Mouse (Mus musculus) Patski (cell line): ENCODE measurements around the gene Fgfr2. TPM values are rescaled to one million over a fixed set of nuclear protein-coding genes. Genes with fewer than 3 reads are reported as not detected.

ENCODE experiments used
- ATAC-seq: fragments of 100-300 bp; one replicate; pipeline ENCODE4 v1.8.0; 2021
- CTCF ChIA-PET: fragments of 350-600 bp; sonication (Branson Sonifier 250); formaldehyde crosslinking; loops from one replicate; lab custom pipeline; 2022; ENCODE audit warnings: inconsistent platforms; lab: Charles Lee
- POLR2A ChIA-PET: fragments of 350-600 bp; sonication (Branson Sonifier 250); formaldehyde crosslinking; loops from one replicate; lab custom pipeline; 2022; ENCODE audit warnings: antibody characterized with exemption, inconsistent platforms; lab: Charles Lee
- DNase-seq: peaks from one replicate; pipeline ENCODE4 v3.0.0-alpha.2; 2011; ENCODE audit warnings: low read depth, low spot score
- H3K27me3 ChIP-seq: fragments of 371-371 bp; one replicate; pipeline ENCODE4 v1.5.1; 2021
- CTCF ChIP-seq: fragments of 100-300 bp; IDR thresholded peaks from one replicate; pipeline ENCODE4 v1.5.1; 2021
- in situ Hi-C: fragments of 300-500 bp; cut with MboI; formaldehyde crosslinking; loops from 3 replicates; pipeline ENCODE4 v1.11.1; 2018; ENCODE audit warnings: low pct_unique_long_range_greater_than_20kb, mixed read lengths
- polyA plus RNA-seq: library from polyadenylated mRNA; unstranded; gene quantifications from one replicate; pipeline ENCODE4 v1.2.3, GENCODE M21; 2021

Gene Fgfr2
- polyA plus RNA-seq, 1 experiment from 2014 or later: 48.8 TPM

DNA sequence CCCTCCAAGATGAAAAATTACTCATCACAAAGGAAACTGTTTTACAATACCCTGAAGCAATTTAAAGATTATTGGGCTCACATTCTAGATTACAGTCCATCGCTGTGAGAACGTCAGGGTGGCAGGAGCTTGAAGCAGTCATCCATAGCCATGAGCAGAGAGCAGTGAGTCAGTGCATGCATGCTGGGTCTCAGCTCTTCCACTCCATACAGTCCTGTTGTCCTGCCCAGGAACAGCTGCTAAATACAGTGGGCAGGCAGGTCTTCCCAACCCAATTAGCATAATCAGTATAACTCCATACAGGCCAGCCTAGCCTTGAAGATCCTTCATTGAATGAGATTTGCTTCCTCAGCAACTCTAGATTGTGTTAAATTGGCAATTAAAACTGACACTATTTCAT is 147.1 kb downstream of the Fgfr2 start:
- in situ Hi-C loops: no loop called here

DNA sequence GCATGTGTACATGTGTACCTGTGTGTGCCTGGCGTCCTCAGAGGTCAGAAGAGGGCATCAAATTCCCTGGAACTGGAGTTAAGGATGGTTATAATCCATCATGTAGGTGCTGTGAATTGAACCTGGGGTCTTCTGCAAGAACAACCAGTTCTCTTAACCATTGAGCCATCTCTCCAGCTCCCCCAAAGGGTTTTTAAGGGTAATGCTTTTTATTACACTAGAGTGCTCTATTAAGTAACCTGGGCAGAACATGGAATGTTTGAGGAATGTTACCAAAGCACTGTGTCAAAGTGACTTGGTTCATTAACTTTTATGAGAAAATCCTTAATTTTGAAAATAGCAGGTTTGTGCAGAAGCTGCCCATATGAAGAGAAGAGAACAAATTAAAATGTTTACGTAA is 151.1 kb downstream of the Fgfr2 start:
- CTCF ChIA-PET: no interaction called here
- ATAC-seq (no peak), DNase-seq (no peak)
- POLR2A ChIA-PET: no interaction called here
- no peaks in the 10 kb centered on the region for H3K27me3 ChIP-seq
- peak; percentile 48 for TF ChIP-seq CTCF
- in situ Hi-C loops: no loop called here

More for the DNA sequence above, 147.1 kb downstream of the Fgfr2 start:
- ATAC-seq (peak; percentile 80), DNase-seq (peak; percentile 31)
- ChIA-PET POLR2A (interaction anchor here (0.5 to 1.0 kb wide), 2 partner anchors 14 to 143 kb away, joined by 5 to 6 read pairs; no protein-coding TSS in a partner anchor), CTCF (interaction anchor here (1.1 to 1.6 kb wide), 2 partner anchors 24 to 27 kb away, joined by 3 to 4 read pairs; no protein-coding TSS in a partner anchor)
- TF ChIP-seq CTCF: no peak
- H3K27me3 ChIP-seq: no peaks in the 10 kb centered on the region

DNA sequence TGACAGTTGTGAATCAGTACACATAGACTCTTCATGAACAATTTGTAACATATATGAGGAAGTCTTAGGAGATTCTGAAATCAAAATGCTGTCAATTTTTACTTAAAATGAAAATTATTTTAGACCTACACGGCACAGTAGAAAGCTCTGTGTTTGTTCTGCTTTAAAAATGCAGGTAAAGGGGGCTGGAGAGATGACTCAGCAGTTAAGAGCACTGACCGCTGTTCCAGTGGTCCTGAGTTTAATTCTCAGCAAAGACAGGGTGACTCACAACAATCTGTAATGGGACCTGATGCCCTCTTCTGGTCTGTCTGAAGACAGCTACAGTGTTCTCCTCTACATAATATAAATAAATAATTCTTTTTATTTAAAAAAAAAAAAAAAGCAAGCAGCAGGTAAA is 157.4 kb downstream of the Fgfr2 start:
- in situ Hi-C loops: loop anchor here (5.0 kb wide), 1 partner anchor 33 kb away; the partner anchor contains the start of gene Zranb1
- no peak for ATAC-seq
- DNase-seq: no peak
- no peaks in the 10 kb centered on the region for H3K27me3 ChIP-seq
- ChIA-PET POLR2A (interaction anchor here (0.6 kb wide), 2 partner anchors 10 to 17 kb away, joined by 3 read pairs; no protein-coding TSS in a partner anchor), CTCF (interaction anchor here (1.2 to 2.1 kb wide), 2 partner anchors 9 to 10 kb away, joined by 3 to 8 read pairs; no protein-coding TSS in a partner anchor)
- TF ChIP-seq CTCF: peak; percentile 33

DNA sequence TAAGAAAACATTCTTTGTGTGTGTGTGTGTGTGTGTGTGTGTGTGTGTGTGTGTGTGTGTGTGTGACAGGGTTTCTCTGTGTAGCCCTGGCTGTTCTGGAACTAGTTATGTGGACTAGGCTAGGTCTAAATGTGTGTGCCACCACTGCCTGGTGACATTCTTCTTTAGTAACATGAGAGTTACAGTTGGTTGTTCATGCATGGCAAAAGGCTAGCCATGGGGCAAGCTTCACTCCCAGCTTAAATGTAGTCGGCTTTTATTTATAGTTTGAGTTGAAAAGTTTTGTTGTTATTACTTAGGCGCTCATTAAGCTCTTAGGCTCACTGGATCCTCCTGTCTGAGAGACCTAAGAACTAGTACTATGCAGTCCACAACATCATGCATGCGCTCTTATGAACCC is 158.8 kb downstream of the Fgfr2 start:
- TF ChIP-seq CTCF: no peak
- ChIA-PET CTCF (interaction anchor here (1.1 kb wide), 1 partner anchor 10 kb away, joined by 7 read pairs; no protein-coding TSS in a partner anchor), POLR2A (interaction anchor here (1.2 kb wide), 1 partner anchor 13 kb away, joined by 3 read pairs; no protein-coding TSS in a partner anchor)
- DNase-seq: no peak
- in situ Hi-C loops: no loop called here
- H3K27me3 ChIP-seq: no peaks in the 10 kb centered on the region
- no peak for ATAC-seq

DNA sequence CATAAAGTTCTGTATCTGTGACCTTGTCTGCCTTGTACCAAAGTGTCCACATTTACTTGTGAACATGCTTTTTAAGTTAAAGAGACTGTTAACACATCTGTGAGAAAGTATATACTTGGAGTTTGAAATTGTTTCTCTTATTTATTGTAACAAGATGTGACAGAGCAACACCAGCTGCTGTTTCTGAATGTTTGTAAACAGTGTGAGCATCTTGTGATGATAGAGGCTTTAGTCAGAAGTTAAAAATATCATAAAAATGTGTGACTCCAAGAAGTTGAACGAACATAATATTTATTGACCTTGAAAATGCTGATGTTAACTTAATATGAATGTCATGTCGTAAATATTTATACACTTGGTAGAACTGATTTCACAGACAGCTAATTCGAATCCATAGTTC is 172.5 kb downstream of the Fgfr2 start:
- DNase-seq: no peak
- POLR2A ChIA-PET: no interaction called here
- in situ Hi-C loops: no loop called here
- no peak for TF ChIP-seq CTCF
- CTCF ChIA-PET: no interaction called here
- H3K27me3 ChIP-seq: no peaks in the 10 kb centered on the region
- no peak for ATAC-seq

DNA sequence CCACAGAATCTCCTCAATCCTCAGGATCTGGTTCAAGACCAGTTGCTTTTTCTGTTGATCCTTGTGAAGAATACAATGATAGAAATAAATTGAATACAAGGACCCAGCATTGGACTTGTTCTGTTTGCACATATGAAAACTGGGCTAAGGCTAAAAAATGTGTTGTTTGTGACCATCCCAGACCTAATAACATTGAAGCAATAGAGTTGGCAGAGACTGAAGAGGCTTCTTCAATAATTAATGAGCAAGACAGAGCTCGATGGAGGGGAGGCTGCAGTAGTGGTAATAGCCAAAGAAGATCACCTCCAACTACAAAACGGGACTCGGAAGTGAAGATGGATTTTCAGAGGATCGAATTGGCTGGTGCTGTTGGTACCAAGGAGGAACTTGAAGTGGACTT is 173.2 kb downstream of the Fgfr2 start:
- POLR2A ChIA-PET: no interaction called here
- ATAC-seq: no peak
- TF ChIP-seq CTCF: no peak
- CTCF ChIA-PET: no interaction called here
- no peak for DNase-seq
- H3K27me3 ChIP-seq: no peaks in the 10 kb centered on the region
- in situ Hi-C loops: no loop called here

DNA sequence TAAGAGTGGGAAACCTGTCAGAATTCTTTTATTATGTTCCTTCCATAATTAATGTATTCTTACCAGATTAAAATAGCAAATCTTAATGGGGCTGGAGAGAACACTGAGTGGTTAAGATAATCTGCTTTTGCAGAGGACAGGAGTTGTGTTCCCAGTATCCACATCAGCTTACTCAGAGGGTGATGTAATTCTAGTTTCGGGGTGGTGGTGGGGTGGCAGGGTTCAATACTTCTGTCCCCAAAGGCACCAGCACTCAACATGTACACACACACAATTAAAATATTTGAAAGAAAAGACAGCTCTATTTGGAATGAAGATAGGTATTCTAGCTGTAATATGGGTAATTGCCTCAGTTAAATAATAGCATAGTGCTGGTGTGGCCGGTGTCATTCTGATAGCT is 182.6 kb downstream of the Fgfr2 start:
- TF ChIP-seq CTCF: no peak
- POLR2A ChIA-PET: no interaction called here
- in situ Hi-C loops: no loop called here
- CTCF ChIA-PET: interaction anchor here (0.9 to 1.2 kb wide), 4 partner anchors 9 to 55 kb away, joined by 3 to 4 read pairs (median 4); no protein-coding TSS in a partner anchor
- H3K27me3 ChIP-seq: no peaks in the 10 kb centered on the region
- no peak for DNase-seq
- no peak for ATAC-seq

DNA sequence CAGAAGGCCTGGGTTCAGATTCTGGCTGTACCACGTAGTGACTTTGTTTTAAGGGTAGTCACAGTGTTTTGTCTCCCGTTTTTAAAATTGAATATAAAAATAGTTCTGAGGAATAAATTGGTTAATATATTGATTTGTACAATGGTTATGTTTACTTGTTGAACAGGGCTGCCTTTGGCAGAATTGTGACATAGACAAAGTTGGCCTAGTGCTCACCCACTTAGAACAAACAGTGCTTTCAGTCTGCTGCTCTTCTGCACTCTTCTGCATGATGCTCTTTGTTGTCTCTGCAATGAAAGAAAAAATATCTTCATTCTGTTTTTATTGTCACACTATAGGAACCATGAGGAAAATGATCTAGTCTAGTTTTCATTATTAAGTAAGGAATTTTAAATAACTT is 184.0 kb downstream of the Fgfr2 start:
- DNase-seq: no peak
- H3K27me3 ChIP-seq: no peaks in the 10 kb centered on the region
- no peak for ATAC-seq
- TF ChIP-seq CTCF: no peak
- ChIA-PET POLR2A (no interaction called here), CTCF (no interaction called here)
- in situ Hi-C loops: no loop called here

DNA sequence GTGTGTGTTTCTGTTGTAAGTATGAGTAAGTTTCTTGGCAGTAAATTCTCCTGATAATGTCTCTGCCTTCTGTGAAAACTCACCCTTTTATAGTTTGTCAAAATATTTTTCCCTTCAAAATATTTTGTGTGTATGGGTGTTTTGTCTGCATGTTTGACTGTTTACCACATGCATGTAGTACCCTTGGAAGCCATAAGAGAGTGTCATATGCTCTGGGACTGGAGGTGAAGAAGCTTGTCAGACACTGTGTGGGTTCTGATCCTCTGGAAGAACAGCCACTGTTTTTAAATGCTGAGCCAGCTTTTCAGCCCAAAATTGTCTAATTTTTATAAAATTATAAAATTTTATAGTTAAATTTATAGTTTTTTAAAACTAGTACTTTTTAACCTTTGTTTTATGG is 188.4 kb downstream of the Fgfr2 start:
- ChIA-PET CTCF (interaction anchor here (1.3 kb wide), 1 partner anchor 9 kb away, joined by 3 read pairs; no protein-coding TSS in a partner anchor), POLR2A (no interaction called here)
- ATAC-seq (no peak), DNase-seq (no peak)
- TF ChIP-seq CTCF: no peak
- no peaks in the 10 kb centered on the region for H3K27me3 ChIP-seq
- in situ Hi-C loops: loop anchor here (5.0 kb wide), 1 partner anchor 33 kb away; no protein-coding TSS in a partner anchor

DNA sequence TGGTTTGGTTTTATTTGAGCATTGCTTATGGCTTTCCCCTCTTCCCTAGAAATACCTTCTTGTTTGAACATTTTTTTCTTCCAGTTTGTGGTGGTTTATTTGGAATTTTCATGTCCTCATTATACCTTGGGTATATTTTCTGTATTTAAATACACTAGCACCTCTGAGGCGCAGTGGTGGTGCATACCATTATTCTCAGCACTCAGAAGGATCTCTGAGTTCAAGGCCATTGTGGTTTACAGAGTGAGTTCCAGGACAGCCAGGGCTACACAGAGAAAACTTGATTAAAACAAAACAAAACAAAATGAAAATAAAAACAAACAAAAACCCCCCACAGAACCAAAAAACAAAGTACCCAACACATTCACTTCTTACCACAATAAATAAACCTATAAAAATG is 189.8 kb downstream of the Fgfr2 start:
- H3K27me3 ChIP-seq: no peaks in the 10 kb centered on the region
- in situ Hi-C loops: loop anchor here (5.0 kb wide), 1 partner anchor 34 kb away; no protein-coding TSS in a partner anchor
- no peak for ATAC-seq
- CTCF ChIA-PET: no interaction called here
- DNase-seq: no peak
- POLR2A ChIA-PET: no interaction called here
- no peak for TF ChIP-seq CTCF

DNA sequence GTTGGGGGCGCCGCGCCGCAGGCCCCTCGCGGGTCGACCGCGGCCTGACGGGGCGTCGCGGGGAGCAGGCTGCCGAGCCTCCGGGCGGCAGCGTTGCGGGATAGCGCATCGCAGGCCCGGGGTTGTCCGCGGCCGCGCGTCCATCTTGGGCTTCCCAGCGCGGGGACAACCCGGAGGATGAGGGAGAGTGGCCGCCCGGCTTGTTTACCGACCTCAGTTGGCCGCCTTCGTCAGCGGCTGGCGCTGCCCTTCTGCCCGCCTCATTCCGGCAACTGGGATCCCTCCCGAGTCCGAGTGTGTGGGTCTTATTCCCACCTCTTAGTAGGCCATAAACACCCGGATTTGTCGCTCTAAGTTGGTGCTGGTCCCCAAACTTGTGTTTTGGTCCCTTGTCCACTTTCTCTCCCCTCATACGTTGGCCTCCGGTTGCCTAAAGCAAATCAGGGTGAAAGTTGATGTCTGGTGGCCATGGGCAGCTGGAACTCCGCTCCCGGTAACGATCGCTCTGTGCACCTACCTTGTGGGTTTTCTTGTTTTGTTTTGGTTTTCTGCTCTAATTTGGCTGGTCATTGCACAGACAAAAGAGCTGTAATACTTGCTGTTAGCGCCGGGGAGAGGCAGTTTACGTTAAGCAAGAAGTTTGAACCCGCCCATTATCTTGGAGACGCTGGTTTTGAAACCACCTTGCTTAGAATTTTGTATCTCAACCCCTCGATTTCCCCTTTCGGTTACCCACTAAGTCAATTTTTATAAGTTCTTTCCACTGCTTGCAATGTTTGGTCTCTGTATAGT is 191.4 kb downstream of the Fgfr2 start:
- no peak for TF ChIP-seq CTCF
- POLR2A ChIA-PET: no interaction called here
- CTCF ChIA-PET: interaction anchor here (1.2 kb wide), 1 partner anchor 95 kb away, joined by 3 read pairs; no protein-coding TSS in a partner anchor
- no peak for DNase-seq
- no peaks in the 10 kb centered on the region for H3K27me3 ChIP-seq
- ATAC-seq: peak; percentile 36
- in situ Hi-C loops: loop anchor here (5.0 kb wide), 1 partner anchor 36 kb away; no protein-coding TSS in a partner anchor
